Mouse (Mus musculus): ENCODE data around the gene Zfp386. TPM values are rescaled to one million over a fixed set of nuclear protein-coding genes. Genes with fewer than 3 reads are reported as not detected.

Zfp386 gene
- polyA plus RNA-seq (2014; fragmentation: Illumina TruSeq; extraction: RNeasy Lipid Tissue Mini Kit (QIAGEN cat#74804); ENCODE audit: low replicate concordance), result 183 TPM

DNA sequence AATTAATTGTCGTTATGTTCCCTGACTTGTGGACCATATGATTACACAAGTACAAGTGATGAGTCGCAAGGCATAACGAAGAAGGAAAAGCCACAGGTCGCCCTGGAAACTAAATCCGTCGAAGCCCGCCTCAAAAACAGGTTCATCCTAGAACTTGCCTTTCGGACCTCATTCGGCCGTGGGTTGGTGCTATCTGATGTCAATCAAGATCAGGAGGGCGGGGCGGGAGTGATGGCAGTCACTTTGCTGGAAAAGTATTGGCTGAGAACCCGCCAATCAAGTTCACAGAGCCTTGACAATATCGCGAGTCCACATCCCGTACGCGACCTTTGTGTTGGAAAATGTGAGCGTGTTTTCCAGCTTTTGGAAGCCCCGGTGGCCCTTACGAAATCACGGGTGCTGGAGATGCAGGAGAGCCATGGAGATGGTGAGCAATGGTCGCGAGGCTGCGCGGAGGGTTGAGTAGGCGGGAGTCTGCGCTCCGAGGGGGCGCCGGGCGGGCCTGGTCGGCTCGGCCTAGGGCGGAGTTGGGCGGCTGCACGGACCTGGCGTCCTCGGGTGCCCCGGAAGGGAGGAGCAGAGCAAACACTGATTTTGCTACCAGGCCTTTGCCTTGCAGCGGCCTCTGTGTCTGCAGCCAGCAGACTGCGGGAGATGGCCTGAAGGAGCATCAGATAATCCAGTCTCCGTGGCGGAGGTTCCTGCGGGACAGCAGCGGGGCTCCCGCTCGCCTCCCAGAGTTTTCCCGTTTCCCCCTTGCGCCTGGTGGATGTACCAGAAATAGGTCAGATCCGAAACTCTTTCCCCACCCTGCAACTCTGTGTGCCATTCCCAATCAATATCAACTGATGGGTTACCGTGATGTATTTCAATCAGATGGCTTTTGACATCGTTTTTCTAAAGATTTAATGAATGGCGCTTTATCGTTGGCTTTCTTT is at the start of gene Zfp386:
Gene Zfp386 (plus strand): TSS at position 285 of the 938 bp plus-strand sequence.

DNA sequence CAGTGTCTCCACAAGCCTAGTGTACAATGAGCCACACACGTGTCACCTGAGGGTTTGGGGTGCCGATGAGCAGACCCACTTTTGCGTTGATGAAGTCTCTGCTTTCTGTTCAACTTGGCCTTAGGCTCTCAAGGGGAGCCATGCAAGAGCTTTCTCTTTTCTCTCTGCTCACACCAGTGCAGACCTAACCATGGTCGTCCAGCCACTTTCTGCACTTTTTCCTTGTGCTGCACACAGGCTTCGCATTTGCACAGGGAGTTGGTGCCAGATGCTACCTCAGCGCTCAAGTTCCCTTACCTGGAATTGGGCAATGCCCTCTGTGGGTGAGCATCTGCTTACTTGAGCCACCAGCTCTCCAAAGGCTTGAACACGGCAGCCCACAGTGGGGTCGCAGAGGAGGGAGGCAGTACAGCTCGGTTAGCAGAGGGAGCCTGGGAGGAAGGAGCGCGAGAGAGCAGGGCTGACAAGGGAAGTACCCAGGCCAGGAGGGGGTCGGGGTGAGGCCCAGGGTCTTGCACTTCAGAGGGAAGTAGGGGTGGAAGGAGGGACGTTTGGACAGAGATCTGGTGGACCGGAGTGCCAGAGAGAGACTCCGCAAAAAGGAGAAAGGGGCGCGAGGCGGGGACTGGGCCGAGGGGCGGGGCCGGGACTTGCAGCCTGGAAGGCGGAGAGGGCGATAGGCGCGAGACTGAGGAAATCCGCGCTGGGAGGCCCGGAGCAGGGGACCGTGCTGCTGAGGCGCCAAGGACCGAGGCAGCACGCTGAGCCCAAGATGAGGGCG is 29.7 kb downstream of the Zfp386 start, which contains the start of gene Vipr2:
Gene Vipr2 (plus strand): TSS at position 653 of the 781 bp plus-strand sequence.

Other genes starting within 250 kb of the Zfp386 start
- 0.85 TPM for gene Vipr2, start 30.0 kb downstream of the Zfp386 start, polyA plus RNA-seq (2014; fragmentation: Illumina TruSeq; extraction: RNeasy Lipid Tissue Mini Kit (QIAGEN cat#74804); ENCODE audit: low replicate concordance)
- 1.9 TPM for gene Wdr60, start 215.3 kb downstream of the Zfp386 start, polyA plus RNA-seq (2014; fragmentation: Illumina TruSeq; extraction: RNeasy Lipid Tissue Mini Kit (QIAGEN cat#74804); ENCODE audit: low replicate concordance)
- gene Gm11027, start 227.7 kb downstream of the Zfp386 start, polyA plus RNA-seq (2014; fragmentation: Illumina TruSeq; extraction: RNeasy Lipid Tissue Mini Kit (QIAGEN cat#74804); ENCODE audit: low replicate concordance), result not detected
- 93.1 TPM for gene Esyt2, start 233.5 kb downstream of the Zfp386 start, polyA plus RNA-seq (2014; fragmentation: Illumina TruSeq; extraction: RNeasy Lipid Tissue Mini Kit (QIAGEN cat#74804); ENCODE audit: low replicate concordance)